Mouse (Mus musculus) limb, embryonic 13.5 days (tissue): Measurements from ENCODE around the gene Aggf1. TPM values are rescaled to one million over a fixed set of nuclear protein-coding genes. Genes with fewer than 3 reads are reported as not detected.

Experiments used
- ATAC-seq: fragments of 200-750 bp; cut with Nextera tagmentation; 2 replicates; pipeline ENCODE4 v1.8.0; 2017; ENCODE audit warnings: low read depth, moderate number of reproducible peaks, moderate TSS enrichment; ENCODE audit not compliant: low FRiP score
- H3K27ac ChIP-seq: fragments of 300-500 bp; sonication (generic); 2 replicates; pipeline ENCODE4 v1.5.1; 2015; ENCODE audit warnings: inconsistent platforms, mild to moderate bottlenecking, moderate library complexity
- H3K27me3 ChIP-seq: fragments of 300-500 bp; sonication (generic); 2 replicates; pipeline ENCODE4 v1.6.1; 2015; ENCODE audit warnings: mild to moderate bottlenecking, inconsistent platforms
- H3K36me3 ChIP-seq: fragments of 300-500 bp; sonication (generic); 2 replicates; pipeline ENCODE4 v1.6.1; 2015; ENCODE audit warnings: inconsistent platforms, mild to moderate bottlenecking, moderate library complexity
- H3K4me1 ChIP-seq: fragments of 300-500 bp; sonication (generic); 2 replicates; pipeline ENCODE4 v1.6.1; 2015; ENCODE audit warnings: inconsistent platforms
- H3K4me2 ChIP-seq: fragments of 300-500 bp; sonication (generic); replicated peaks from 2 replicates; pipeline ENCODE4 v1.6.1; 2015; ENCODE audit warnings: inconsistent platforms, mild to moderate bottlenecking, moderate library complexity
- H3K4me3 ChIP-seq: fragments of 300-500 bp; sonication (generic); 2 replicates; pipeline ENCODE4 v1.5.1; 2015; ENCODE audit warnings: moderate library complexity, mild to moderate bottlenecking, inconsistent platforms
- H3K9ac ChIP-seq: fragments of 300-500 bp; sonication (generic); 2 replicates; pipeline ENCODE4 v1.6.1; 2015; ENCODE audit warnings: mild to moderate bottlenecking, inconsistent platforms
- H3K9me3 ChIP-seq: fragments of 300-500 bp; sonication (generic); 2 replicates; pipeline ENCODE4 v1.6.1; 2016; ENCODE audit warnings: inconsistent platforms
- WGBS: fragments of 180-500 bp; shearing (Covaris S2); methylation state at CpG from one replicate; pipeline ENCODE4 v1.1.7; 2015; 5-methylcytosine and 5-hydroxymethylcytosine counted together
- polyA plus RNA-seq: library from polyadenylated mRNA; unstranded; fragments of >200 nt; fragmentation: Nextera tagmentation; extraction: Ambion mirVana; gene quantifications from 2 replicates; pipeline ENCODE4 v1.2.1, GENCODE M21; 2015

The Aggf1 gene
- polyA plus RNA-seq, 1 experiment from 2014 or later, result 32.4 TPM

- Histone ChIP-seq H3K27ac (peak overlapping the region; percentile 100), H3K9me3 (no peaks in the 10 kb centered on the region), H3K4me1 (peaks cover 36% of the 10 kb centered on the region), H3K27me3 (no peaks in the 10 kb centered on the region), H3K4me2 (peak overlapping the region; percentile 88), H3K4me3 (peak overlapping the region; percentile 76), H3K36me3 (peaks cover 11% of the 10 kb centered on the region), H3K9ac (peak overlapping the region; percentile 97)
- no peak for ATAC-seq
- 4% methylated on average over 5 of the region's 5 CpGs for WGBS
Observed at GRCm38 (mm10) chr13:95327345-95327741, 47.8 kb downstream of the Aggf1 start.

- H3K4me1 ChIP-seq, result peaks cover 36% of the 10 kb centered on the region
- peak overlapping the region; percentile 100 for H3K27ac ChIP-seq
- peaks cover 11% of the 10 kb centered on the region for H3K36me3 ChIP-seq
- peak overlapping the region; percentile 88 for H3K4me2 ChIP-seq
- H3K4me3 ChIP-seq, result peak overlapping the region; percentile 76
- H3K9ac ChIP-seq, result peak overlapping the region; percentile 97
- H3K9me3 ChIP-seq, result no peaks in the 10 kb centered on the region
- peak; percentile 39; the same call in 1 of the 2 replicates for ATAC-seq
- WGBS, result 5% methylated on average over 21 of the region's 21 CpGs
- H3K27me3 ChIP-seq, result no peaks in the 10 kb centered on the region
Observed at GRCm38 (mm10) chr13:95326611-95327344, 48.4 kb downstream of the Aggf1 start.

- H3K27ac ChIP-seq, result peak overlapping the region; percentile 100
- H3K4me3 ChIP-seq, result peak overlapping the region; percentile 76
- H3K4me2 ChIP-seq, result peak overlapping the region; percentile 88
- H3K36me3 ChIP-seq, result peaks cover 7% of the 10 kb centered on the region
- no peaks in the 10 kb centered on the region for H3K27me3 ChIP-seq
- no peak for ATAC-seq
- H3K9me3 ChIP-seq, result no peaks in the 10 kb centered on the region
- 2% methylated on average over 5 of the region's 5 CpGs for WGBS
- peak overlapping the region; percentile 97 for H3K9ac ChIP-seq
- peaks cover 31% of the 10 kb centered on the region for H3K4me1 ChIP-seq
Observed at GRCm38 (mm10) chr13:95325907-95326550, 49.1 kb downstream of the Aggf1 start.

GRCm38 (mm10) chr13:95325080-95325906 lies 49.9 kb downstream of the Aggf1 start:
- peak overlapping the region; percentile 88 for H3K4me2 ChIP-seq
- peak overlapping the region; percentile 76 for H3K4me3 ChIP-seq
- H3K9me3 ChIP-seq, result no peaks in the 10 kb centered on the region
- H3K27me3 ChIP-seq, result no peaks in the 10 kb centered on the region
- H3K9ac ChIP-seq, result peak overlapping the region; percentile 97
- peaks cover 34% of the 10 kb centered on the region for H3K4me1 ChIP-seq
- under 1% methylated on average over 63 of the region's 63 CpGs for WGBS
- peak overlapping the region; percentile 100 for H3K27ac ChIP-seq
- peaks cover 7% of the 10 kb centered on the region for H3K36me3 ChIP-seq
- ATAC-seq, result peak; percentile 73

GRCm38 (mm10) chr13:95324626-95325079 lies 50.5 kb downstream of the Aggf1 start:
- Histone ChIP-seq H3K36me3 (peaks cover 7% of the 10 kb centered on the region), H3K4me1 (peaks cover 34% of the 10 kb centered on the region), H3K9ac (peak overlapping the region; percentile 97), H3K4me2 (peak overlapping the region; percentile 88), H3K27ac (peak overlapping the region; percentile 100), H3K9me3 (no peaks in the 10 kb centered on the region), H3K27me3 (no peaks in the 10 kb centered on the region), H3K4me3 (peak overlapping the region; percentile 76)
- WGBS, result under 1% methylated on average over 22 of the region's 22 CpGs
- peak; percentile 7; the same call in 1 of the 2 replicates for ATAC-seq

GRCm38 (mm10) chr13:95323950-95324625 lies 51.1 kb downstream of the Aggf1 start:
- 25% methylated on average over 15 of the region's 15 CpGs for WGBS
- H3K4me2 ChIP-seq, result peak overlapping the region; percentile 88
- no peaks in the 10 kb centered on the region for H3K27me3 ChIP-seq
- H3K4me3 ChIP-seq, result peak overlapping the region; percentile 76
- 0 out of 2 replicates have a peak, but pooled peaks have one; percentile 37 for ATAC-seq
- peaks cover 31% of the 10 kb centered on the region for H3K4me1 ChIP-seq
- peaks cover 5% of the 10 kb centered on the region for H3K36me3 ChIP-seq
- H3K9ac ChIP-seq, result peak overlapping the region; percentile 97
- H3K27ac ChIP-seq, result peak overlapping the region; percentile 100
- H3K9me3 ChIP-seq, result no peaks in the 10 kb centered on the region

GRCm38 (mm10) chr13:95323400-95323799 lies 51.8 kb downstream of the Aggf1 start, which contains the start of gene Zbed3:
Gene Zbed3 (plus strand): TSS chr13:95323612.
- Histone ChIP-seq H3K9me3 (no peaks in the 10 kb centered on the region), H3K9ac (peak within 1 kb of the TSS; percentile 97), H3K27ac (peak within 1 kb of the TSS; percentile 100), H3K4me2 (peak within 1 kb of the TSS; percentile 88), H3K4me3 (peak within 1 kb of the TSS; percentile 76), H3K4me1 (peaks cover 24% of the 10 kb centered on the region), H3K36me3 (no peaks in the 10 kb centered on the region), H3K27me3 (no peaks in the 10 kb centered on the region)
- WGBS, result 90% methylated on average over 6 of the region's 6 CpGs
- no peak for ATAC-seq

- H3K4me2 ChIP-seq, result no peak overlapping the region
- H3K4me3 ChIP-seq, result no peak overlapping the region
- H3K4me1 ChIP-seq, result peaks cover 4% of the 10 kb centered on the region; the same call in 1 of the 2 replicates
- ATAC-seq, result no peak
- no peaks in the 10 kb centered on the region for H3K36me3 ChIP-seq
- H3K27me3 ChIP-seq, result no peaks in the 10 kb centered on the region
- 8% methylated on average over 4 of the region's 4 CpGs for WGBS
- H3K9ac ChIP-seq, result no peak overlapping the region
- H3K9me3 ChIP-seq, result no peaks in the 10 kb centered on the region
- H3K27ac ChIP-seq, result no peak overlapping the region; the same call in 1 of the 2 replicates
Observed at GRCm38 (mm10) chr13:95320451-95320850, 54.7 kb downstream of the Aggf1 start.

GRCm38 (mm10) chr13:95319153-95319552 lies 56.0 kb downstream of the Aggf1 start:
- no peak overlapping the region for H3K4me3 ChIP-seq
- 78% methylated on average over 6 of the region's 6 CpGs for WGBS
- peaks cover 4% of the 10 kb centered on the region; the same call in 1 of the 2 replicates for H3K4me1 ChIP-seq
- H3K4me2 ChIP-seq, result no peak overlapping the region
- H3K36me3 ChIP-seq, result no peaks in the 10 kb centered on the region
- H3K9ac ChIP-seq, result no peak overlapping the region
- H3K27ac ChIP-seq, result no peak overlapping the region
- no peaks in the 10 kb centered on the region for H3K27me3 ChIP-seq
- no peaks in the 10 kb centered on the region for H3K9me3 ChIP-seq
- ATAC-seq, result no peak

- no peak for ATAC-seq
- H3K27ac ChIP-seq, result no peak overlapping the region
- no peaks in the 10 kb centered on the region for H3K9me3 ChIP-seq
- H3K36me3 ChIP-seq, result no peaks in the 10 kb centered on the region
- 79% methylated on average over 6 of the region's 6 CpGs for WGBS
- H3K9ac ChIP-seq, result no peak overlapping the region
- H3K4me3 ChIP-seq, result no peak overlapping the region
- H3K4me1 ChIP-seq, result peaks cover 4% of the 10 kb centered on the region
- H3K27me3 ChIP-seq, result no peaks in the 10 kb centered on the region
- no peak overlapping the region for H3K4me2 ChIP-seq
Observed at GRCm38 (mm10) chr13:95312016-95312415, 63.1 kb downstream of the Aggf1 start.

GRCm38 (mm10) chr13:95307100-95307655 lies 68.0 kb downstream of the Aggf1 start:
- H3K4me3 ChIP-seq, result no peak overlapping the region
- peak overlapping the region; percentile 35; the same call in 1 of the 2 replicates for H3K4me2 ChIP-seq
- H3K4me1 ChIP-seq, result peaks cover 15% of the 10 kb centered on the region
- 61% methylated on average over 8 of the region's 8 CpGs for WGBS
- no peaks in the 10 kb centered on the region for H3K36me3 ChIP-seq
- no peak for ATAC-seq
- H3K27ac ChIP-seq, result peak overlapping the region; percentile 59; the same call in 1 of the 2 replicates
- no peaks in the 10 kb centered on the region for H3K9me3 ChIP-seq
- no peaks in the 10 kb centered on the region for H3K27me3 ChIP-seq
- no peak overlapping the region for H3K9ac ChIP-seq
